Mouse (Mus musculus): ENCODE data around the gene Wdr86. TPM values are rescaled to one million over a fixed set of nuclear protein-coding genes. Genes with fewer than 3 reads are reported as not detected.

The Wdr86 gene
- polyA plus RNA-seq, 1 experiment, result not detected

DNA sequence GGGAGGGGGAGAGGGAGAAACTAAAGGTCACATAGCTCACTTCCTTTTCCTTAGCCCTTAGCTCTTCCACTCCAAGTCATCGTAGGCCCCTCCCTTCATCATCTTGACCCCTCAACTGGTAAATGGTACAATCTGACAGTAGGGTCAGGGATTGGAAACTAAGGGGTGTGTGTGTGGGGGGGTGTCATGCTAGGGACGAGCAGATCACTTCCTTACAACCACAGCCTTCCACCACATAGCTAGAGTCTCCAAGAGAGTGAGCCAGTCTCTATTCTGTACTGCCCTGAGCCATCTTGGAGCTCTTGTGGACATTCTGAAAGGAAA is 21.6 kb upstream of the Wdr86 start:
- no peak overlapping the region for H3K27ac ChIP-seq (ENCODE audit: insufficient read depth, low read depth, low read length)
- WGBS, result 31% methylated on average over 2 of the region's 2 CpGs
- no peak overlapping the region for H3K4me3 ChIP-seq (ENCODE audit: insufficient read depth, low read depth, low read length)
- H3K4me1 ChIP-seq (ENCODE audit: control insufficient read depth, insufficient read depth, low read length), result peaks cover 16% of the 10 kb centered on the region
- TF ChIP-seq CTCF (IDR thresholded peaks at IDR 0.05; ENCODE audit: insufficient read depth, low read depth, low read length), result no peak
- no peak for TF ChIP-seq POLR2A (IDR thresholded peaks at IDR 0.05; ENCODE audit: insufficient read depth, low read depth, low read length)

DNA sequence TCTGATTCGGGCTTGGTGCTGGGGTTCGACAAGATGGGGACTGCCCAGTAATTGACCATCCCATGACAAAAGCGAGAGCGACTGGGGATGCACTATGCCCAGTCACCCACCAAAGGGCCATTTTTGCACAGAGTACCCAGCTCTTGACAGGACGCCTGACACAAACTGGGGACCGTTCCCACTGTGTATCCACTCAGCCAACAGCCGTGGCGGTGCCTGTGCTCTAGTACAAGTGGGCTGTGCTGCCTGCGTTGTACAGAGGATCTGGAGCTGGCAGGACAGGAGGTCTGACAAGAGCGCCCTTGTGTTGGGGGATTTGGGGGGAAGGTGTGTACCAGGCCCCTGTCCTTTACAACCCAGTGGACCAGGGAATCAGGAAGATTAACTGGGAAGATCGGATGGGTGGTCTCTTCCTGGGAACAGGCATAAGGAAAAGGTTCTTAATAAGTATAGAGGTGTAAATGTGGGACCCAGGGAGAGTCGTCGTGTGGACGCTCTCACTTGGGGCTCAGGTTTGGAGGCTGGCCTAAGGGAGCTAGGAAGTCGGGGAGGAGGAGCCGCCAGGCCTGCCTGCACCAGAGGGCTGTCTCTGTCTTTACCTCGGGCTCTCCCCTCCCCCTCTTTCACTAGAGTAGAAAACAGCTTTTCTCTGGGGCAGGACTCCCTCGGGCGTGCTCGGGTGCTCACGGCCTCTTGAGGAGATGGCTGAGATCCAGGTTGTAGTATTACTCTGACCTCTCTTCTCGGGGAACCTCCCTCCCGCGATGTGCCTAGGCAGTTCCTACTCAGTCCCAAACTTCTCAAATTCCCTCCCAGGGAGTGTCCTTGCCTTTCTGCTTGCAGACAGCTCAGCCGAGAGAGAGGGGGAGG is 21.0 kb upstream of the Wdr86 start:
- Histone ChIP-seq H3K4me1 (ENCODE audit: control insufficient read depth, insufficient read depth, low read length) (peaks cover 16% of the 10 kb centered on the region), H3K27ac (ENCODE audit: insufficient read depth, low read depth, low read length) (no peak overlapping the region), H3K4me3 (ENCODE audit: insufficient read depth, low read depth, low read length) (peak overlapping the region; percentile 54)
- WGBS, result 7% methylated on average over 25 of the region's 25 CpGs
- TF ChIP-seq POLR2A (IDR thresholded peaks at IDR 0.05; ENCODE audit: insufficient read depth, low read depth, low read length) (no peak), CTCF (IDR thresholded peaks at IDR 0.05; ENCODE audit: insufficient read depth, low read depth, low read length) (no peak)

DNA sequence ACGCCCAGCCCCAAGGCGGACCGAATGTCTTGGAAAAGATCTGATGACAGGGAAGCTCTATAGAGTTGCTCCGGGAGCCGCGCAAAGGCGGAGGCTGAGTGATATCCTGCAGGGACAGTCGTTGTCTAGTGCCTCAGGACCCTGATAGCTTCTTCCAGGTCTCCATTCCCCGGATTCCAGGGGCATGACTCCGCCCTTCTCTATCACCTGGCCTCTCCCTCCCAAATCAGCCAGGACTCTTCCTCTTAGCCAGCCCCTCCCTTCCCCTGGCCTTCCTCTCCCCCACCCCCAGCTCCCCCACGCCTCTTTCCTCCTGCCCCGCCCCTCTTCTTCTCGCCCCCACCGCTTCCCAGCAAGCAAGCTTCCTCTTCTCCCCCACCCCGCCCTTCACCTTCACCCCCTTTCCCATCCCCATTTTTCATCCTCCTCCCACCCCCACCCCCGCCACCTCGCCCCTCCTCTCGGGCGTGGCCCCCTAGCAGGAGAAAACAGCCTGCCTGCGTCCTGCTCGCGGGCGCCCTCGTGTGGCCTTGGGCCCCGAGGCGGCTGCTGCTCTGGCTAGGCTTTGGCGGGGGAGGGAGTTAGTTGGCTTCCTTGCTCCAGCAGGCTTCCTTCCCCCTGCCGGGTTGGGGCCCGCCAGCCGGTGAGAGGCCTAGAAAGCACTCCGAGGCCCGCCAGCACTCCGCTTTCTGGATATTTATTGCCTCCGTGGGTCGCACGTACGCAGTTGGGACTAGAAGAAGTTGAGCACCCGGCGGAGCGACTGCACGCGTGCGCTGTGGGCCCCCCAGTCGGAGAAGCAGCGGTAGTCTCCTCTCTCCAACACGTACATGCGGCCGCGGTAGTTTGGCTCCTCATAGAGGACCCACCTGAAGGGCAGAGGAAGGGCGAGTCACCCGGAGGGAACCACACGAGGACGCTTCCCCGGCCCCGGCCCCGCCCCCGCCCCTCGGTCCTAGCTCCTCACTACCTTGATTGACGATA is 20.1 kb upstream of the Wdr86 start:
- Histone ChIP-seq H3K4me1 (ENCODE audit: control insufficient read depth, insufficient read depth, low read length) (peaks cover 16% of the 10 kb centered on the region), H3K27ac (ENCODE audit: insufficient read depth, low read depth, low read length) (peak overlapping the region; percentile 61), H3K4me3 (ENCODE audit: insufficient read depth, low read depth, low read length) (peak overlapping the region; percentile 54)
- whole genome bisulfite sequencing, result 2% methylated on average over 58 of the region's 59 CpGs
- peak; percentile 83 for TF ChIP-seq CTCF (IDR thresholded peaks at IDR 0.05; ENCODE audit: insufficient read depth, low read depth, low read length)
- TF ChIP-seq POLR2A (IDR thresholded peaks at IDR 0.05; ENCODE audit: insufficient read depth, low read depth, low read length), result peak; percentile 39

DNA sequence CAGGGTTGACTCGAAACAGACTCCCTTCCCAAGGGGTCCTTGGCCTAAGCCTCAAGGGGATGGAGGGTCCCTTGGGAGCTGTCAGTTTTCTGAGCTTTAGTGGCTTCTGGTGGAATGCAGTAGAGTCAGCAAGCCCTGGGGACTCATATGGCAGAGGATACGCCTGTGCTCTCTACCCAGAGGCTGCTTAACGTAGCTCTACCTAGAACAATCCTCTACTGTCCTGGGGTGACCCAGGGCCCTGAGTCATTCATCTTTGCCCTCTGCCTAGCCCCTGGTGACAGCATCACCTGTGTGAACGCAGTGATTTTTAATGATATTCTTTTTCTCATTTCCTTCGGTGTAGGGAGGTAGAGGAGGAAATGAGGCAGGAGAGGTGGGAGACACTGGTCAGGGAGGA is 19.2 kb upstream of the Wdr86 start:
- H3K27ac ChIP-seq (ENCODE audit: insufficient read depth, low read depth, low read length), result no peak overlapping the region
- WGBS, result 81% methylated on average over 5 of the region's 5 CpGs
- H3K4me1 ChIP-seq (ENCODE audit: control insufficient read depth, insufficient read depth, low read length), result peaks cover 16% of the 10 kb centered on the region
- no peak for TF ChIP-seq CTCF (IDR thresholded peaks at IDR 0.05; ENCODE audit: insufficient read depth, low read depth, low read length)
- no peak for TF ChIP-seq POLR2A (IDR thresholded peaks at IDR 0.05; ENCODE audit: insufficient read depth, low read depth, low read length)
- H3K4me3 ChIP-seq (ENCODE audit: insufficient read depth, low read depth, low read length), result no peak overlapping the region

DNA sequence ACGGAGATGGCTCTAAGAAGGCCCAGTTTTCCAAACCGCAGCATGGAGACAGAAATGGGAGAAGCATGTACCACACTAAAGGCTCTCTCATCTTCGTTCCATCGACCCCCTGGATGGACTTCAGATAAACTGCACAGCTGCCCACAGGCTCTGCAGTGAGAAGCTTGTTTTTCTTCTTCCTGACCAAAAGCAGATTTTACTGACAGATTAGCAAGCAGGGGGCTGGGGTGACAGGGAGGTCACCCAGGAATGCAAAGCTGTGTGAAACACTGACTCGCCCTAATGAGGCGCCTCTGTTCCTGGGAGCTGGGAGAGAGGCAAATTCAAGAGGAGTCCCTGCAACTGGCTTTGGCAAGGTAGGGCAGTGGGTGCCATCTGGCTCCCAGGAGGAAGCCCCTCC is 17.0 kb upstream of the Wdr86 start:
- no peak for TF ChIP-seq CTCF (IDR thresholded peaks at IDR 0.05; ENCODE audit: insufficient read depth, low read depth, low read length)
- no peak for TF ChIP-seq POLR2A (IDR thresholded peaks at IDR 0.05; ENCODE audit: insufficient read depth, low read depth, low read length)
- Histone ChIP-seq H3K4me1 (ENCODE audit: control insufficient read depth, insufficient read depth, low read length) (peaks cover 16% of the 10 kb centered on the region), H3K27ac (ENCODE audit: insufficient read depth, low read depth, low read length) (no peak overlapping the region), H3K4me3 (ENCODE audit: insufficient read depth, low read depth, low read length) (no peak overlapping the region)
- WGBS, result 54% methylated on average over 6 of the region's 6 CpGs

DNA sequence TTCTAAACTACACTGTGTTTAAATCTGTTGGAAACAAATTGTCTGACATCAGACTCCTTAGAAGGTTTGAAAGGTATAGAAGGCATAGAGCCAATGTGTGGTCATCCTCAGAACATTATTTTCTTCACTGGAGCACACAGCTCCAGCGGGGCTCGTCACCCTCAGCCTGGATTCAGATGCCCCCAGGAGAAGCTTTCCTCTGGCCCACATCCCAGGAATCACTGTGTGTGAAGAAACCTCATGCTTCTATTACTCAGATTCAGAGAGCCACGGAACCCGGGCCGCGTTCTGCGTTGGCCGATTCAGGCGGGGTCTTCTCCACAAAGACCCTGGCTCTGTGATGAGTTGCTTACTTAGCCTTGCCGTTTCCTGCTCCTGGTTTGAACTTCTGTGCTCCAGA is 13.4 kb upstream of the Wdr86 start:
- Histone ChIP-seq H3K4me1 (ENCODE audit: control insufficient read depth, insufficient read depth, low read length) (peaks cover 5% of the 10 kb centered on the region; the same call in 1 of the 2 replicates), H3K27ac (ENCODE audit: insufficient read depth, low read depth, low read length) (no peak overlapping the region), H3K4me3 (ENCODE audit: insufficient read depth, low read depth, low read length) (no peak overlapping the region)
- WGBS, result 84% methylated on average over 10 of the region's 10 CpGs
- no peak for TF ChIP-seq POLR2A (IDR thresholded peaks at IDR 0.05; ENCODE audit: insufficient read depth, low read depth, low read length)
- no peak for TF ChIP-seq CTCF (IDR thresholded peaks at IDR 0.05; ENCODE audit: insufficient read depth, low read depth, low read length)

DNA sequence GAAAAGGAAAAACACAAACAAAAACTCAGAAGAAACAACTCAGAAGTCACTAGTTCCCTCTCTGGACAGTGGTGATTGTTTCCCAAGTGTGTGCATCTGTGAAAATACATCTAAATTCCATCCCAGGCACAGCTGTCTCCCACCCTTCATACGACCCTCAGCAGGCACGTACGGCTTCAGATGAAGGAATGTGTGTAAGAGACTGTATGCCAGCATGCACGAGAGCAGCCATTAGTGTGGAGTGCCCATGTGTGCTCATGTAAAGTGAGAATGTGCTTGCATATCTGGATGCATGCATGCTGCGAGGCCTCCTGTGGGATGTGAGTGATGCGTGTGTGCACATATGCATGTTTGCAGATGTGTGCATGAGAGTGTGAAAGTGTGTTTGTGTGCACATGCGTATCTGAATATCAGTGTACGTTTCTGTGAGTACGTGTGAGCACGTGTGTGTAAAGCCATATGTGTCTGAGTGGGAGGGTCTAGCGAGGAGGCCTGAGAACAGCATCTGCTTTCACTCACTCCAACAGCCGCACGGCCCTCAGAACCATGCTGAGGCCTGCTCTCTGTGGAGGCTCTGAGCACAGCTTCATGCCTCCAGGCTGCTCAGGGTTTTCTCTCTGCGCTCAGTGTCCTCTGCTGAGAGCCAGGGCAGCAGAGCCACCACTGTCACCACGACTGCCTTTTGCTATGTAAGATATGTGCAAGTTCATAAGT is 10.8 kb upstream of the Wdr86 start:
- peaks cover 5% of the 10 kb centered on the region; the same call in 1 of the 2 replicates for H3K4me1 ChIP-seq (ENCODE audit: control insufficient read depth, insufficient read depth, low read length)
- TF ChIP-seq CTCF (IDR thresholded peaks at IDR 0.05; ENCODE audit: insufficient read depth, low read depth, low read length) (no peak), POLR2A (IDR thresholded peaks at IDR 0.05; ENCODE audit: insufficient read depth, low read depth, low read length) (no peak)
- H3K27ac ChIP-seq (ENCODE audit: insufficient read depth, low read depth, low read length), result no peak overlapping the region
- no peak overlapping the region for H3K4me3 ChIP-seq (ENCODE audit: insufficient read depth, low read depth, low read length)
- WGBS, result 91% methylated on average over 15 of the region's 15 CpGs

DNA sequence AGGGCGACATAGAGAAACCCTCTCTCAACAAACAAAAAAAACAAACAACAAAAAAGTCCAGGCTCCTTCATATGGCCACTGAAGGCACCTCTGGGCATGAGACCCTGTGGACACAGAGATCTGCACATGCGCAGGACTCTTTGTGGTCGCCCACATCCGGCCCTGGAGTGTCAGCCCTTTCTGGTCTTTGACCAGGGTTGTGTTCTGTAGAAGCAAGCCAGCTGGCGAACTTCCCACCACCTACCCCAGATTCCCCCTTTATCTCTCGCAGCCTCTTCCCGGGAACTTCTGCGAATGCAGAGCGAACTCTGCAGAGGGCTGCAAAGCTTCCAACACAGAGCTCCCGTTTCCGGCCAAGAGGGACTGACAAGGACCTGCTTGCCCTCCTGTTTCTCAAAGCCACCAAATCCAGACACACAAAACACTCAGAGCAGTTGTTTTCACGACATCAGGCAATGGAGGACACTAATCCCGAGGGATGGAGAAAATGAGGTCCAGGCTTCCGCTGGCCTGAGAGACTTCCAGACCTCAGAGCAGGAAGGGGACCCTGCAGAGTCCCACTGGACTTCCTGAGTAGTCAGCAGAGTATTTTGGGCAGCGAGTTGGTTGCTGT is 8.7 kb upstream of the Wdr86 start:
- Histone ChIP-seq H3K27ac (ENCODE audit: insufficient read depth, low read depth, low read length) (no peak overlapping the region), H3K4me3 (ENCODE audit: insufficient read depth, low read depth, low read length) (no peak overlapping the region), H3K4me1 (ENCODE audit: control insufficient read depth, insufficient read depth, low read length) (peaks cover 5% of the 10 kb centered on the region; the same call in 1 of the 2 replicates)
- 54% methylated on average over 15 of the region's 15 CpGs for WGBS
- TF ChIP-seq POLR2A (IDR thresholded peaks at IDR 0.05; ENCODE audit: insufficient read depth, low read depth, low read length) (no peak), CTCF (IDR thresholded peaks at IDR 0.05; ENCODE audit: insufficient read depth, low read depth, low read length) (no peak)

All from olfactory bulb, adult 2 months (tissue).